Mouse (Mus musculus): Measurements from ENCODE around the gene Amfr. TPM values are rescaled to one million over a fixed set of nuclear protein-coding genes. Genes with fewer than 3 reads are reported as not detected.

Gene Amfr
- polyA plus RNA-seq, 1 experiment from 2014 or later = 41.5 TPM

- Histone ChIP-seq H3K4me1 (no peaks in the 10 kb centered on the region), H3K27me3 (no peaks in the 10 kb centered on the region)
- no peak for ATAC-seq (ENCODE audit: insufficient number of reproducible peaks, low FRiP score, low TSS enrichment, low read depth)
These were observed 60.1 kb downstream of the Amfr start for GRCm38 (mm10) chr8:93952511-93952910.

GRCm38 (mm10) chr8:93950133-93950532, 62.5 kb downstream of the Amfr start:
- ATAC-seq (ENCODE audit: insufficient number of reproducible peaks, low FRiP score, low TSS enrichment, low read depth) = no peak
- WGBS = 79% methylated on average over 14 of the region's 14 CpGs
- Histone ChIP-seq H3K4me2 (no peak overlapping the region), H3K4me3 (no peak overlapping the region), H3K9ac (no peak overlapping the region), H3K27me3 (no peaks in the 10 kb centered on the region), H3K27ac (no peak overlapping the region), H3K4me1 (no peaks in the 10 kb centered on the region), H3K9me3 (no peaks in the 10 kb centered on the region), H3K36me3 (no peaks in the 10 kb centered on the region)

More at GRCm38 (mm10) chr8:93952511-93952910, 60.1 kb downstream of the Amfr start:
- Histone ChIP-seq H3K4me2 (no peak overlapping the region), H3K36me3 (no peaks in the 10 kb centered on the region), H3K4me3 (no peak overlapping the region), H3K9me3 (no peaks in the 10 kb centered on the region), H3K27ac (no peak overlapping the region), H3K9ac (no peak overlapping the region)
- WGBS = 87% methylated on average over 9 of the region's 9 CpGs

GRCm38 (mm10) chr8:93946397-93946796, 66.2 kb downstream of the Amfr start:
- 89% methylated on average over 1 of the region's 1 CpGs for WGBS
- H3K4me2 ChIP-seq = no peak overlapping the region
- no peak overlapping the region for H3K4me3 ChIP-seq
- no peaks in the 10 kb centered on the region for H3K36me3 ChIP-seq
- H3K4me1 ChIP-seq = 0 out of 2 replicates have a peak, but pooled peaks cover 2% of the 10 kb centered on the region
- H3K27ac ChIP-seq = no peak overlapping the region
- H3K9me3 ChIP-seq = no peaks in the 10 kb centered on the region
- H3K9ac ChIP-seq = no peak overlapping the region
- no peaks in the 10 kb centered on the region for H3K27me3 ChIP-seq
- ATAC-seq (ENCODE audit: insufficient number of reproducible peaks, low FRiP score, low TSS enrichment, low read depth) = no peak

- H3K27ac ChIP-seq = no peak overlapping the region
- H3K4me3 ChIP-seq = no peak overlapping the region
- no peak for ATAC-seq (ENCODE audit: insufficient number of reproducible peaks, low FRiP score, low TSS enrichment, low read depth)
- peaks cover 7% of the 10 kb centered on the region; the same call in 1 of the 2 replicates for H3K4me1 ChIP-seq
- H3K4me2 ChIP-seq = no peak overlapping the region
- H3K27me3 ChIP-seq = no peaks in the 10 kb centered on the region
- WGBS = 76% methylated on average over 4 of the region's 4 CpGs
- no peaks in the 10 kb centered on the region for H3K9me3 ChIP-seq
- H3K9ac ChIP-seq = no peak overlapping the region
- no peaks in the 10 kb centered on the region for H3K36me3 ChIP-seq
These were observed 66.9 kb downstream of the Amfr start for GRCm38 (mm10) chr8:93945781-93946180.

- 76% methylated on average over 4 of the region's 4 CpGs for WGBS
- no peaks in the 10 kb centered on the region for H3K27me3 ChIP-seq
- H3K4me2 ChIP-seq = no peak overlapping the region
- no peak overlapping the region for H3K27ac ChIP-seq
- no peaks in the 10 kb centered on the region for H3K36me3 ChIP-seq
- peaks cover 13% of the 10 kb centered on the region for H3K4me1 ChIP-seq
- ATAC-seq (ENCODE audit: insufficient number of reproducible peaks, low FRiP score, low TSS enrichment, low read depth) = no peak
- H3K9ac ChIP-seq = no peak overlapping the region
- no peak overlapping the region for H3K4me3 ChIP-seq
- H3K9me3 ChIP-seq = no peaks in the 10 kb centered on the region
These were observed 71.0 kb downstream of the Amfr start for GRCm38 (mm10) chr8:93941636-93942054.

GRCm38 (mm10) chr8:93940542-93941423, 71.9 kb downstream of the Amfr start:
- 30% methylated on average over 11 of the region's 11 CpGs for WGBS
- Histone ChIP-seq H3K4me3 (no peak overlapping the region), H3K27me3 (no peaks in the 10 kb centered on the region), H3K4me2 (no peak overlapping the region), H3K9ac (no peak overlapping the region), H3K27ac (no peak overlapping the region), H3K4me1 (peaks cover 13% of the 10 kb centered on the region), H3K9me3 (no peaks in the 10 kb centered on the region), H3K36me3 (no peaks in the 10 kb centered on the region)
- ATAC-seq (ENCODE audit: insufficient number of reproducible peaks, low FRiP score, low TSS enrichment, low read depth) = no peak

GRCm38 (mm10) chr8:93938193-93938592, 74.4 kb downstream of the Amfr start:
- Histone ChIP-seq H3K4me1 (peaks cover 13% of the 10 kb centered on the region), H3K4me2 (no peak overlapping the region), H3K9me3 (no peaks in the 10 kb centered on the region), H3K27me3 (no peaks in the 10 kb centered on the region), H3K4me3 (no peak overlapping the region), H3K36me3 (no peaks in the 10 kb centered on the region), H3K9ac (no peak overlapping the region), H3K27ac (no peak overlapping the region)
- ATAC-seq (ENCODE audit: insufficient number of reproducible peaks, low FRiP score, low TSS enrichment, low read depth) = no peak
- WGBS = 79% methylated on average over 3 of the region's 3 CpGs

GRCm38 (mm10) chr8:93933288-93933687, 79.4 kb downstream of the Amfr start:
- H3K27ac ChIP-seq = no peak overlapping the region
- no peak overlapping the region for H3K9ac ChIP-seq
- no peak overlapping the region for H3K4me3 ChIP-seq
- H3K36me3 ChIP-seq = no peaks in the 10 kb centered on the region
- WGBS = 72% methylated on average over 2 of the region's 2 CpGs
- H3K27me3 ChIP-seq = no peaks in the 10 kb centered on the region
- H3K4me1 ChIP-seq = peaks cover 2% of the 10 kb centered on the region; the same call in 1 of the 2 replicates
- no peak overlapping the region for H3K4me2 ChIP-seq
- H3K9me3 ChIP-seq = no peaks in the 10 kb centered on the region
- no peak for ATAC-seq (ENCODE audit: insufficient number of reproducible peaks, low FRiP score, low TSS enrichment, low read depth)

GRCm38 (mm10) chr8:93932873-93933272, 79.8 kb downstream of the Amfr start:
- H3K9ac ChIP-seq = no peak overlapping the region
- no peak overlapping the region for H3K27ac ChIP-seq
- H3K4me3 ChIP-seq = no peak overlapping the region
- H3K4me1 ChIP-seq = peaks cover 2% of the 10 kb centered on the region; the same call in 1 of the 2 replicates
- H3K36me3 ChIP-seq = no peaks in the 10 kb centered on the region
- no peak for ATAC-seq (ENCODE audit: insufficient number of reproducible peaks, low FRiP score, low TSS enrichment, low read depth)
- H3K27me3 ChIP-seq = no peaks in the 10 kb centered on the region
- H3K9me3 ChIP-seq = no peaks in the 10 kb centered on the region
- 19% methylated on average over 6 of the region's 6 CpGs for WGBS
- H3K4me2 ChIP-seq = no peak overlapping the region

GRCm38 (mm10) chr8:93931336-93931735, 81.3 kb downstream of the Amfr start:
- WGBS = 69% methylated on average over 6 of the region's 6 CpGs
- no peak for ATAC-seq (ENCODE audit: insufficient number of reproducible peaks, low FRiP score, low TSS enrichment, low read depth)
- Histone ChIP-seq H3K36me3 (no peaks in the 10 kb centered on the region), H3K9ac (no peak overlapping the region), H3K9me3 (no peaks in the 10 kb centered on the region), H3K27me3 (no peaks in the 10 kb centered on the region), H3K4me2 (no peak overlapping the region), H3K27ac (no peak overlapping the region), H3K4me3 (no peak overlapping the region), H3K4me1 (peaks cover 2% of the 10 kb centered on the region; the same call in 1 of the 2 replicates)

GRCm38 (mm10) chr8:93929233-93929632, 83.4 kb downstream of the Amfr start:
- Histone ChIP-seq H3K4me2 (no peak overlapping the region), H3K4me3 (no peak overlapping the region), H3K27ac (no peak overlapping the region), H3K27me3 (no peaks in the 10 kb centered on the region), H3K4me1 (peaks cover 2% of the 10 kb centered on the region; the same call in 1 of the 2 replicates), H3K9me3 (no peaks in the 10 kb centered on the region), H3K36me3 (no peaks in the 10 kb centered on the region), H3K9ac (no peak overlapping the region)
- WGBS = 83% methylated on average over 4 of the region's 4 CpGs
- no peak for ATAC-seq (ENCODE audit: insufficient number of reproducible peaks, low FRiP score, low TSS enrichment, low read depth)

- H3K4me2 ChIP-seq = no peak overlapping the region
- H3K4me1 ChIP-seq = no peaks in the 10 kb centered on the region
- H3K36me3 ChIP-seq = no peaks in the 10 kb centered on the region
- no peak overlapping the region for H3K9ac ChIP-seq
- ATAC-seq (ENCODE audit: insufficient number of reproducible peaks, low FRiP score, low TSS enrichment, low read depth) = no peak
- H3K27ac ChIP-seq = no peak overlapping the region
- H3K9me3 ChIP-seq = no peaks in the 10 kb centered on the region
- H3K27me3 ChIP-seq = no peaks in the 10 kb centered on the region
- WGBS = 37% methylated on average over 3 of the region's 3 CpGs
- H3K4me3 ChIP-seq = no peak overlapping the region
These were observed 87.1 kb downstream of the Amfr start for GRCm38 (mm10) chr8:93925513-93925912.

Measured in limb, embryonic 15.5 days (tissue).